Mouse (Mus musculus) spleen, adult 2 months (tissue): Measurements from ENCODE around the gene Zfp553. TPM values are rescaled to one million over a fixed set of nuclear protein-coding genes. Genes with fewer than 3 reads are reported as not detected.

ENCODE experiments used
- DNase-seq, 2 experiments: peaks; one replicate each; pipeline versions ENCODE4 v3.0.0 to v3.0.0-alpha.2; 2012 to 2021; ENCODE audit warnings: low spot score in 2 of 2, low read depth in 1 of 2
- H3K27ac ChIP-seq: fragments of 200-500 bp; 2 replicates; pipeline ENCODE4 v1.5.1; 2012; ENCODE audit warnings: low read length, inconsistent platforms; ENCODE audit not compliant: insufficient read depth
- H3K27me3 ChIP-seq: fragments of 200-500 bp; 2 replicates; pipeline ENCODE4 v1.6.1; 2012; ENCODE audit warnings: mild to moderate bottlenecking, moderate library complexity, low read length, inconsistent platforms; ENCODE audit not compliant: control insufficient read depth, insufficient read depth
- H3K36me3 ChIP-seq: fragments of 200-500 bp; 2 replicates; pipeline ENCODE4 v1.6.1; 2012; ENCODE audit warnings: mild to moderate bottlenecking, low read length, inconsistent platforms; ENCODE audit not compliant: control insufficient read depth, insufficient read depth
- H3K4me1 ChIP-seq: fragments of 200-500 bp; 2 replicates; pipeline ENCODE4 v1.6.1; 2011; ENCODE audit warnings: inconsistent platforms; ENCODE audit not compliant: control insufficient read depth, insufficient read depth, insufficient read length
- H3K4me3 ChIP-seq: fragments of 200-500 bp; 2 replicates; pipeline ENCODE4 v1.5.1; 2011; ENCODE audit warnings: mild to moderate bottlenecking, inconsistent platforms; ENCODE audit not compliant: insufficient read depth, insufficient read length; ENCODE audit errors: extremely low read depth
- CTCF ChIP-seq: fragments of 200-500 bp; IDR thresholded peaks from 2 replicates; pipeline ENCODE4 v1.5.1; 2011; ENCODE audit warnings: mild to moderate bottlenecking, inconsistent platforms; ENCODE audit not compliant: insufficient read depth, insufficient read length, insufficient replicate concordance; ENCODE audit errors: extremely low read depth
- POLR2A ChIP-seq: fragments of 200-500 bp; IDR thresholded peaks from 2 replicates; pipeline ENCODE4 v1.6.1; 2011; ENCODE audit warnings: low read depth, low read length, inconsistent platforms
- whole genome bisulfite sequencing: fragments of 180-500 bp; shearing (Covaris S2); methylation state at CpG from one replicate; pipeline ENCODE4 v1.1.7; 2018; 5-methylcytosine and 5-hydroxymethylcytosine counted together
- polyA plus RNA-seq: library from polyadenylated mRNA; depleted of rRNA; stranded (reverse); fragments of >200 nt; gene quantifications from 2 replicates; pipeline ENCODE4 v1.2.3, GENCODE M21; 2012

The Zfp553 gene
- polyA plus RNA-seq, 1 experiment, result 9.2 TPM

DNA sequence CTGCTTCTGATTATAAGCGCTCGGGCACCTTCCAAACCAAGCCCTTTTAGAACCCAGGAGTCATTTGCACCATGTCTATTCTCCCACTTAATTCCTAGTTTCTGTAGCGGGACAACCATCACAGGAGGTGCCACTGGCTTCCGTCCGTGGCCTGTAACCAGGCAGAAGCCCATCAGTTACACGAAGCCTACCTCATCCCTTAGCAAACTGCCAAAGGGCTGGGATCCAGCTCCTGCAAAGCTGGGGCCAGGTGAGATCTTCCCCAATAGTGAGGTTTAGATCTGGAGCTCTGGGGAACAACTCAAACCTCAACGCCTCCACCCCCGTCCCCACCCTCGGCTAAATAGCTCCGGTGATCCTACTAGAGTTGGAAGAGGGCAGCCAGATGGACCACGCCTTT lies 36.4 kb upstream of the Zfp553 start:
- Histone ChIP-seq H3K36me3 (peaks cover 52% of the 10 kb centered on the region), H3K27me3 (no peaks in the 10 kb centered on the region), H3K27ac (no peak overlapping the region), H3K4me3 (peak overlapping the region; percentile 77), H3K4me1 (peaks cover 9% of the 10 kb centered on the region; the same call in 1 of the 2 replicates)
- WGBS, result 55% methylated on average over 11 of the region's 11 CpGs
- TF ChIP-seq POLR2A (no peak), CTCF (no peak)
- no peak for DNase-seq

DNA sequence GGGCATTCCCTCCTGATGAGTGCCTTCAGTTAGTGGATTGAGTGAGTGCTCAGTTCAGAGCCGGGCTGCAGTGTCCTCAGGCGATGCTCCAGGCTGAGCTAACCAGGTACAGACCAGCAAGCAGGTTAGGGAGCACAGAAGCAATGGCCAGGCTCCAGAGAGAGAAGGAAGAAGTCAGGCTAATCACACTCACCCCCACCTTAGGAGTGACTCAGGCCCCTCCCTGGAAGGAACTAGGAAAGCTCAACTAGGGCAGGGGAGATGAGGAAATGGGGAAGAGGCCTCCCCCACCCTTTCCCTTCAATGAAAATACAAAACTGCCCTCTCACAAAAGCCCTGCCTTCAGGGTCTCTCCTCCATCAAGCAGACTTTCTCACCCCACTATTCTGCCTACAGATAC lies 26.3 kb upstream of the Zfp553 start:
- Histone ChIP-seq H3K4me1 (peaks cover 24% of the 10 kb centered on the region; the same call in 1 of the 2 replicates), H3K4me3 (peak overlapping the region; percentile 92), H3K36me3 (peaks cover 15% of the 10 kb centered on the region), H3K27me3 (no peaks in the 10 kb centered on the region), H3K27ac (peak overlapping the region; percentile 34; the same call in 1 of the 2 replicates)
- TF ChIP-seq POLR2A, result no peak
- TF ChIP-seq CTCF, result no peak
- DNase-seq, result no peak
- 23% methylated on average over 2 of the region's 2 CpGs for WGBS

DNA sequence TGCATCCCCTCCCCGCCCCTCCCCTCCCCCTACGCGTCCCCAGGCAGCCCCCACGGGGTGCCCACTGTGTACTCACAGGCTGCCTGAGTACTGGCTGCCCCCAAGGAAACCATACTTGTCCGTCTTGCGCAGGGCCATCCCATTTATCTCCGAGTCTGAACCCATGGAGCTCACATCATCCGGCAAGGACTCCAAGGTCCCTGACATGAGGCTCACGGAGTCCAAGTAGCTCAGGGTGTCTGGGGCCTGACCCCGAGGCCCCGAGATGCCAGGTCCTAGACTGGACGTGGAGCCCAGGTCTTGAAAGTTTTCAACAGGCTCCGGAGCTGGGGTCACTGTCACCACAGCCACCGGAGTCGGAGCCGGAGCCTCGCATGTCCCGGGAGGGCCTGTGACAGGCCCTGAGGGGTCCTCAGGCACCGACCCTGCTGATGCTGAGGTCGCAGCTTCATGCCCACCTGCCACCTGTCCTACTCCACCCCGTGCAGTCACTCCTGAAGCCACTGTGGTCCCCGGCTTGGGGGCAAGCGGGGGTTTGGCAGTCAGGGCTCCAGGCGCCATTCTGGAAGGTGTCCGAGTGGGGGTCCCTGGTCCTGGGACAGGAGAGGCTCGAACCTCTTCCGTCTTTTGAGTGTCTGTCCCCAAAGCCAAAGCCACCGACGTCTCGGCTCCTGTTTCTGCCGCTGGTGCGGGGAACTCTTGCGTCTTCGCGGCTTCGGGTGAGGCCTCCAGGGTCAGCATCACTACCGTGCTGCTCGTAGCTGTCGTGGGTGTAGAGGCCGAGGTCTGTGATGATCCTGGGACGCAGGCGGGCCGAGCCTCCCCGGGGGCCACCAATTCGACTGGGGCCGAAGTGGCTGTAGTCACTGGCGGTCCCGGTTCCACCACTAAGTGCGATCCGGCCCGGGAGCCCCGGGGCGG lies 25.2 kb upstream of the Zfp553 start:
- Histone ChIP-seq H3K27ac (peak overlapping the region; percentile 70), H3K4me1 (peaks cover 24% of the 10 kb centered on the region; the same call in 1 of the 2 replicates), H3K4me3 (peak overlapping the region; percentile 92), H3K27me3 (no peaks in the 10 kb centered on the region), H3K36me3 (peaks cover 14% of the 10 kb centered on the region)
- under 1% methylated on average over 48 of the region's 53 CpGs for WGBS
- TF ChIP-seq CTCF, result no peak
- no peak for TF ChIP-seq POLR2A
- DNase-seq, result no peak

DNA sequence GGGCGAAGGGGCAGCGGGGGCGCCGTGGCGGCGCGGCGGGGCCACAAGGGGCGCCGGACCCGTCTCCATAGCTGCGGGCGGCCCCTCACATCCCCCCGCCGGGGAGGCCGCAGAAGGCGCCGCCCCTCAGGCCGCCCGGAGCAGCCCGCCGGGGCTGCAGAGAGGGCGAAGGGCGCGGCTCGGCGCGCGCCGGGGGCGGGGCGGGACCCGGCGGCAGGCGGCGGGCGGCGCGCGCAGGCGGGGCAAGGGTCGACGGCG lies 24.6 kb upstream of the Zfp553 start, which contains the start of gene Tbc1d10b:
Gene Tbc1d10b (minus strand): TSS at position 174 of the 258 bp plus-strand sequence.
- WGBS, result 1% methylated on average over 20 of the region's 44 CpGs
- Histone ChIP-seq H3K36me3 (peaks cover 8% of the 10 kb centered on the region), H3K27me3 (no peaks in the 10 kb centered on the region), H3K4me1 (peaks cover 24% of the 10 kb centered on the region; the same call in 1 of the 2 replicates), H3K4me3 (peak within 1 kb of the TSS; percentile 92), H3K27ac (peak within 1 kb of the TSS; percentile 75)
- DNase-seq, result no peak
- TF ChIP-seq CTCF (no peak), POLR2A (no peak)

DNA sequence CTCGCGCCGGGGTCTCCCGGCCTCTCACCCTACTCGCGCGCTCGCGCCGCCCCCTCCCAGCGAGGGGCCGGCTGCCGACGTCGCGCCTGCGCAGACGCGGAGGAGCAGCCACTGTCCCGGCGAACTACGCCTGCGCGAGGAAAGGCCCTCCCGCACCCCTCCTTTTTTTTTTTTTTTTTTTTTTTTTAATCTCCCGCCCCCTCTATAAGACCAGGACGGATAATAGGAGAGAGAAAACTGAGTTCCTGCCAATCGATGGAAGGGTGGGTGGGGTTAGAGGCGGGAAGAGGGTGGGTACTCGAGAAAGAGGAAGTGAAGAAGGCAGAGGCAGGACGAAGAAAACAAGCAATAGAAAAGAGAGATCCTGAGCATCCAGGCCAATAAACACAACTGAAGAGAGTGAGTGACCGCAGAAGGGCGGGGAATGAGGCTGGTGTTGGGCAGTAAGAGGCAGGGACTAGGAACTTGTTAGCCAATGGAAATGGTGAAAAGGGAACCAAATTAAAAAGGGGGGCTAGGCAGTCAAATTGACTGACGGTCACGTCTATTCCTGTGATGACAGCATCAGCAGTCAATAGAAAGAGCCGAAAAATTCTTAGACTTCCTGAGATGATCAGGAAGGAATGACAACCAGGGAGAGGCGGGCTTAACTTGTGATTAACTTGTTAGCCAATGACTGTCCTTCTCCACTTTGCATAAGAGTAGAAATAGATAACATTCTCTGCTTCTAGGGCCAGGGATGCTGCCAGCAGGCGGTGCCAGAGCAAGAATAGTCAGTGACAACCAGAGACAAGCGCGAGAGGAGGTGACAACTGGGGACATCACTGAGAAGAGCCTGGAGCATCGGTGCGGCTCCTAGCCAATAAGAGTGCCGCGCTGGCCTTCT lies 24.1 kb upstream of the Zfp553 start, which contains the start of gene Mylpf:
Gene Mylpf (plus strand): TSS at position 338 of the 886 bp plus-strand sequence.
- H3K4me1 ChIP-seq, result peaks cover 24% of the 10 kb centered on the region; the same call in 1 of the 2 replicates
- no peaks in the 10 kb centered on the region for H3K27me3 ChIP-seq
- peak; percentile 49; the same call in 1 of the 2 replicates for TF ChIP-seq CTCF
- peak; percentile 71; the same call in 1 of the 2 replicates for TF ChIP-seq POLR2A
- DNase-seq, result peak; percentile 91 to 99
- H3K36me3 ChIP-seq, result peaks cover 6% of the 10 kb centered on the region
- H3K4me3 ChIP-seq, result peak within 1 kb of the TSS; percentile 92
- H3K27ac ChIP-seq, result peak within 1 kb of the TSS; percentile 75
- under 1% methylated on average over 43 of the region's 44 CpGs for WGBS

DNA sequence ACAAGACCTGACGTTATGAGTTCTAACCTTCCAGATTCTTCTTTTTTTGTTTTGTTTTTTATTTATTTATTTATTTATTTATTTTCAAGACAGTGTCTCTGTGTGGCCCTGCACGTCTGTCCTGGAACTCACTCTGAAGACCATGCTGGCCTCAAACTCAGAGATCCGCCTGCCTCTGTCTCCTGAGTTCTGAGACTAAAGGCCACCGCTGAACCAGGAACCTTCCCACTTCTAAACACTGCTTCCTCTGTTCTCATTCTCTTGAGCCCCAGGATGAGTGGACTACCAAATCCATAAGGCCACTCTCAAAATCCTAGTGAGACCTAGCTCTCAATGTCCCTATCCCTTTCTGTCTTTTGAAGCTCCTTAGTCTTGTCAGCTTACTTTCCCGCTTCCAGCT lies 23.0 kb upstream of the Zfp553 start:
- Histone ChIP-seq H3K36me3 (peaks cover 12% of the 10 kb centered on the region), H3K4me3 (no peak overlapping the region), H3K4me1 (peaks cover 25% of the 10 kb centered on the region; the same call in 1 of the 2 replicates), H3K27ac (peak overlapping the region; percentile 75), H3K27me3 (no peaks in the 10 kb centered on the region)
- no peak for DNase-seq
- WGBS, result 69% methylated on average over 5 of the region's 5 CpGs
- TF ChIP-seq CTCF (no peak), POLR2A (no peak)
